Mouse (Mus musculus) MEL (cell line): ENCODE data around the gene Btbd11.

Experiments
- CTCF ChIP-seq, 3 experiments: IDR thresholded peaks in 2 of 3; conservative IDR thresholded peaks in 1 of 3; 2 replicates each; pipeline ENCODE4 v1.5.1; 2011 to 2012; ENCODE audit warnings: low read length in 3 of 3, low read depth in 2 of 3, mild to moderate bottlenecking in 2 of 3, improper control_type of control experiment in 1 of 3, inconsistent platforms in 1 of 3, mixed read lengths in 1 of 3, moderate library complexity in 1 of 3; ENCODE audit not compliant: control insufficient read depth in 1 of 3, insufficient read depth in 1 of 3, poor library complexity in 1 of 3, severe bottlenecking in 1 of 3
- EP300 ChIP-seq, 2 experiments: IDR thresholded peaks; 2 replicates each; pipeline ENCODE4 v1.6.1; 2011; ENCODE audit warnings: improper control_type of control experiment in 2 of 2, low read length in 2 of 2, low read depth in 1 of 2, mild to moderate bottlenecking in 1 of 2
- NRF1 ChIP-seq: IDR thresholded peaks from 2 replicates; pipeline ENCODE4 v1.6.1; 2014; ENCODE audit warnings: low read depth, mild to moderate bottlenecking, inconsistent platforms, low read length, improper control_type of control experiment, moderate library complexity; ENCODE audit not compliant: poor library complexity, insufficient read depth, severe bottlenecking
- POLR2A ChIP-seq, 2 experiments: IDR thresholded peaks; 2 replicates each; pipeline ENCODE4 v1.6.1; 2011 to 2012; ENCODE audit warnings: low read length in 2 of 2, mild to moderate bottlenecking in 2 of 2, control low read depth in 1 of 2, improper control_type of control experiment in 1 of 2, low read depth in 1 of 2, moderate library complexity in 1 of 2; ENCODE audit not compliant: control insufficient read depth in 1 of 2, insufficient read depth in 1 of 2, poor library complexity in 1 of 2

DNA sequence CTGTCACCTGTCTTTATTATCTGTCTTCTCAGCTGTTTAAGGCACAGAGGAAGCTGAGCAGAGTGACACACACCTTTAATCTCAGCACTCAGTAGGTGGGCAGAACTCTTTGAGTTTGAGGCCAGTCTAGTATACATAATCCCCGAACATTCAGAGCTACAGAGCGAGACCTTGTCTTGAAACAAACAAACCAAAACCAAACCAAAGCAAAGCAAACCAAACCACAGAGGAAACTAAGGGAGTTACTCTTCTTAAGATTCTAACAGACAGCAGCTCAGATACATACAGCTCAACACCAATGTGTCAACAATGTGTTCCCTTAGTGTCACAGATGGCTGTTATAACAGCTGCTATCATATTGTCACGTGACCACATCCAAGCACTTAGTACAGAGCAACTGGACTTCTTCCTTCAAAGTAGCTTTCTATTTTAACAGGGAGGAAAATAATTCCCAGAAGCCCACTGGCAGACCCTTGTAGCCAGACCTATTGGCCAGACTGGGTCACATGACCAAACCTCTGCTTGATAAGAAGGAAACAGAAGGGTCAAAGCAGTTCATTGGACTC lies 27.0 kb upstream of the Btbd11 start:
- TF ChIP-seq EP300 (IDR thresholded peaks at IDR 0.05; ENCODE audit: low read depth in 1 of 2, low read length in 2 of 2) (no peak), NRF1 (no peak), POLR2A (IDR thresholded peaks at IDR 0.05; ENCODE audit: control insufficient read depth in 1 of 2, insufficient read depth in 1 of 2, low read depth in 1 of 2, low read length in 2 of 2, poor library complexity in 1 of 2) (no peak), CTCF (IDR thresholded peaks at IDR 0.05 in 2 of 3, conservative IDR thresholded peaks at IDR 0.05 in 1 of 3; ENCODE audit: control insufficient read depth in 1 of 3, insufficient read depth in 1 of 3, low read depth in 2 of 3, low read length in 3 of 3, poor library complexity in 1 of 3, severe bottlenecking in 1 of 3) (no peak)
